Mouse (Mus musculus): ENCODE measurements around the gene Zbtb42. TPM values are rescaled to one million over a fixed set of nuclear protein-coding genes. Genes with fewer than 3 reads are reported as not detected.

Zbtb42 gene
- polyA plus RNA-seq, 1 experiment from 2014 or later = 8.2 TPM

- Histone ChIP-seq H3K9me3 (replicated peaks) (no peaks in the 10 kb centered on the region), H3K27ac (replicated peaks) (peak overlapping the region; percentile 91), H3K4me3 (peak overlapping the region; percentile 20; the same call in 1 of the 2 replicates), H3K36me3 (peaks cover 99% of the 10 kb centered on the region), H3K27me3 (ENCODE audit: low read depth, poor library complexity, severe bottlenecking) (no peaks in the 10 kb centered on the region), H3K4me1 (peaks cover 90% of the 10 kb centered on the region)
- WGBS = 95% methylated on average over 12 of the region's 12 CpGs
- DNase-seq (ENCODE audit: low spot score) = no peak
Observed at GRCm38 (mm10) chr12:112663716-112664115, 14.9 kb upstream of the Zbtb42 start.

- 68% methylated on average over 2 of the region's 2 CpGs for WGBS
- H3K27ac ChIP-seq (replicated peaks) = peak overlapping the region; percentile 91
- DNase-seq (ENCODE audit: low spot score) = peak; percentile 22
- H3K4me1 ChIP-seq = peaks cover 93% of the 10 kb centered on the region
- no peaks in the 10 kb centered on the region for H3K9me3 ChIP-seq (replicated peaks)
- H3K36me3 ChIP-seq = peaks cover 99% of the 10 kb centered on the region
- H3K4me3 ChIP-seq = peak overlapping the region; percentile 21; the same call in 1 of the 2 replicates
- no peaks in the 10 kb centered on the region for H3K27me3 ChIP-seq (ENCODE audit: low read depth, poor library complexity, severe bottlenecking)
Observed at GRCm38 (mm10) chr12:112664124-112664523, 14.5 kb upstream of the Zbtb42 start.

GRCm38 (mm10) chr12:112664656-112665055 lies 14.0 kb upstream of the Zbtb42 start:
- peak overlapping the region; percentile 91 for H3K27ac ChIP-seq (replicated peaks)
- 87% methylated on average over 5 of the region's 5 CpGs for WGBS
- no peak for DNase-seq (ENCODE audit: low spot score)
- H3K4me3 ChIP-seq = no peak overlapping the region; the same call in 1 of the 2 replicates
- H3K36me3 ChIP-seq = peaks cover 99% of the 10 kb centered on the region
- H3K9me3 ChIP-seq (replicated peaks) = no peaks in the 10 kb centered on the region
- no peaks in the 10 kb centered on the region for H3K27me3 ChIP-seq (ENCODE audit: low read depth, poor library complexity, severe bottlenecking)
- peaks cover 93% of the 10 kb centered on the region for H3K4me1 ChIP-seq

- 89% methylated on average over 18 of the region's 18 CpGs for whole genome bisulfite sequencing
- Histone ChIP-seq H3K9me3 (replicated peaks) (no peaks in the 10 kb centered on the region), H3K4me1 (peaks cover 92% of the 10 kb centered on the region), H3K4me3 (no peak overlapping the region), H3K36me3 (peaks cover 99% of the 10 kb centered on the region), H3K27me3 (ENCODE audit: low read depth, poor library complexity, severe bottlenecking) (no peaks in the 10 kb centered on the region), H3K27ac (replicated peaks) (peak overlapping the region; percentile 91)
- DNase-seq (ENCODE audit: low spot score) = no peak
Observed at GRCm38 (mm10) chr12:112665445-112665844, 13.2 kb upstream of the Zbtb42 start.

- DNase-seq (ENCODE audit: low spot score) = no peak
- H3K4me3 ChIP-seq = no peak overlapping the region
- no peaks in the 10 kb centered on the region for H3K27me3 ChIP-seq (ENCODE audit: low read depth, poor library complexity, severe bottlenecking)
- peaks cover 99% of the 10 kb centered on the region for H3K36me3 ChIP-seq
- peaks cover 92% of the 10 kb centered on the region for H3K4me1 ChIP-seq
- peak overlapping the region; percentile 91 for H3K27ac ChIP-seq (replicated peaks)
- 93% methylated on average over 9 of the region's 9 CpGs for WGBS
- no peaks in the 10 kb centered on the region for H3K9me3 ChIP-seq (replicated peaks)
Observed at GRCm38 (mm10) chr12:112665881-112666544, 12.6 kb upstream of the Zbtb42 start.

GRCm38 (mm10) chr12:112667619-112668297 lies 10.9 kb upstream of the Zbtb42 start:
- H3K27ac ChIP-seq (replicated peaks) = peak overlapping the region; percentile 43; the same call in 1 of the 2 replicates

GRCm38 (mm10) chr12:112670718-112671393 lies 7.8 kb upstream of the Zbtb42 start:
- Histone ChIP-seq H3K36me3 (peaks cover 65% of the 10 kb centered on the region), H3K27me3 (ENCODE audit: low read depth, poor library complexity, severe bottlenecking) (no peaks in the 10 kb centered on the region), H3K4me1 (peaks cover 87% of the 10 kb centered on the region), H3K9me3 (replicated peaks) (no peaks in the 10 kb centered on the region), H3K27ac (replicated peaks) (peak overlapping the region; percentile 99), H3K4me3 (peak overlapping the region; percentile 99)
- WGBS = 58% methylated on average over 9 of the region's 9 CpGs
- DNase-seq (ENCODE audit: low spot score) = peak; percentile 46

More at GRCm38 (mm10) chr12:112667619-112668297, 10.9 kb upstream of the Zbtb42 start:
- peaks cover 92% of the 10 kb centered on the region for H3K4me1 ChIP-seq
- no peak overlapping the region for H3K4me3 ChIP-seq
- H3K27me3 ChIP-seq (ENCODE audit: low read depth, poor library complexity, severe bottlenecking) = no peaks in the 10 kb centered on the region
- WGBS = 94% methylated on average over 10 of the region's 10 CpGs
- no peaks in the 10 kb centered on the region for H3K9me3 ChIP-seq (replicated peaks)
- DNase-seq (ENCODE audit: low spot score) = no peak
- H3K36me3 ChIP-seq = peaks cover 96% of the 10 kb centered on the region

GRCm38 (mm10) chr12:112671891-112672290 lies 6.7 kb upstream of the Zbtb42 start:
- peak; percentile 34 for DNase-seq (ENCODE audit: low spot score)
- H3K4me1 ChIP-seq = peaks cover 81% of the 10 kb centered on the region
- H3K27me3 ChIP-seq (ENCODE audit: low read depth, poor library complexity, severe bottlenecking) = peaks cover 10% of the 10 kb centered on the region
- no peaks in the 10 kb centered on the region for H3K9me3 ChIP-seq (replicated peaks)
- peak overlapping the region; percentile 99 for H3K4me3 ChIP-seq
- peak overlapping the region; percentile 99 for H3K27ac ChIP-seq (replicated peaks)
- WGBS = 84% methylated on average over 7 of the region's 7 CpGs
- peaks cover 55% of the 10 kb centered on the region for H3K36me3 ChIP-seq

GRCm38 (mm10) chr12:112672744-112673575 lies 5.7 kb upstream of the Zbtb42 start:
- H3K4me1 ChIP-seq = peaks cover 82% of the 10 kb centered on the region
- H3K27me3 ChIP-seq (ENCODE audit: low read depth, poor library complexity, severe bottlenecking) = peaks cover 21% of the 10 kb centered on the region
- H3K27ac ChIP-seq (replicated peaks) = peak overlapping the region; percentile 99
- WGBS = 12% methylated on average over 17 of the region's 21 CpGs
- no peaks in the 10 kb centered on the region for H3K9me3 ChIP-seq (replicated peaks)
- peaks cover 44% of the 10 kb centered on the region for H3K36me3 ChIP-seq
- H3K4me3 ChIP-seq = peak overlapping the region; percentile 99
- DNase-seq (ENCODE audit: low spot score) = peak; percentile 59

GRCm38 (mm10) chr12:112673576-112674091 lies 5.0 kb upstream of the Zbtb42 start:
- peak; percentile 59 for DNase-seq (ENCODE audit: low spot score)
- peaks cover 82% of the 10 kb centered on the region for H3K4me1 ChIP-seq
- H3K27me3 ChIP-seq (ENCODE audit: low read depth, poor library complexity, severe bottlenecking) = peaks cover 27% of the 10 kb centered on the region
- peak overlapping the region; percentile 99 for H3K4me3 ChIP-seq
- no peaks in the 10 kb centered on the region for H3K9me3 ChIP-seq (replicated peaks)
- WGBS = 1% methylated on average over 67 of the region's 68 CpGs
- peaks cover 38% of the 10 kb centered on the region for H3K36me3 ChIP-seq
- H3K27ac ChIP-seq (replicated peaks) = peak overlapping the region; percentile 99

GRCm38 (mm10) chr12:112674132-112675011 lies 4.3 kb upstream of the Zbtb42 start, which contains the start of gene Akt1:
Akt1 (minus strand) TSS chr12:112674884.
- Histone ChIP-seq H3K27ac (replicated peaks) (peak within 1 kb of the TSS; percentile 99), H3K9me3 (replicated peaks) (no peaks in the 10 kb centered on the region), H3K4me1 (peaks cover 82% of the 10 kb centered on the region), H3K27me3 (ENCODE audit: low read depth, poor library complexity, severe bottlenecking) (peaks cover 34% of the 10 kb centered on the region), H3K36me3 (peaks cover 30% of the 10 kb centered on the region), H3K4me3 (peak within 1 kb of the TSS; percentile 99)
- peak; percentile 66 for DNase-seq (ENCODE audit: low spot score)
- WGBS = 11% methylated on average over 62 of the region's 70 CpGs

Measured in midbrain, embryonic 10.5 days (tissue).